Mouse (Mus musculus) frontal cortex, postnatal 25 days (tissue): Measurements from ENCODE around the gene Adam15.

ENCODE experiments used
- DNase-seq, 2 experiments: peaks; one replicate each; pipeline ENCODE4 v3.0.0; 2022; ENCODE audit warnings: low spot score in 2 of 2

Gene Adam15

DNA sequence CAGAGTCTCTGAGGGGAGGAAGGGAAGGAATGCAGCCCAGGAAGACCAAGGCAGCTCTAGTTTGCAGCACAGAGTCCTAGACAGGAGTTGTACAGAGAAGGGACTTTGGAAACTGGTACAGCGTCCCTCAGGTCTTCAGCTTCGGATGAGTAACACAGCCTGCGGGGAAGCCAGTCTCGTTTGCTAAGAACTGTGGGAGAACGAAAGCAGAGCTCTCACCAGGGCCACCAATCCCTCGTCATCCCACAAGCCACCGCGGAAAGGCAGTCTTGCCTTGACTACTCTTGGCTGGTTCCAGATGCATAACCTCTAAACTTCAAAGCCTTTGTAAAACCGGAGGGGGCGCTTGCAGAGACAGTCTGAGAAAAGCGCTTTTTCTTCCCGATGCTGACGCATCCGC lies 50.3 kb downstream of the Adam15 start:
- DNase-seq = no peak

DNA sequence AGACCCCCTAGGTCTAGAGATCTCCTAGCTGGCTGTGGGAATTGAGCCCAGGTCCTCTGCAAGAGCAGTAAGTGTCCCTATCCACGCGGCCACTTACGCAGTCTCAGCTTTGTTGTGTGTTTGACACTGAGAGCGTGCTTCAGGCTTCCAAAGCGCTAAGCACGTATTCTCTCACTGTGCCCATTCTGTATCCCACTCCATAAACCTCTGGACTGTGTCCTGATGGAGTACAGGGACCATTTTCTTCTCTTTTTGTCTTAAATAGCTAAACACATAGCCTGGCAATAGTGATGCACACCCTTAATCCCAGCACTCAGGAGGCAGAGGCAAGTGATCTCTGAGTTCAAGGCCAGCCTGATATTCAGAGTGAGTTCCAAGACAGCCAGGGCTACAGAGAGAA lies 50.9 kb downstream of the Adam15 start:
- DNase-seq = no peak

- DNase-seq = no peak
Observed at GRCm38 (mm10) chr3:89296761-89297396, 52.9 kb downstream of the Adam15 start.

GRCm38 (mm10) chr3:89295685-89296230 lies 54.0 kb downstream of the Adam15 start:
- no peak for DNase-seq

GRCm38 (mm10) chr3:89294195-89294594 lies 55.6 kb downstream of the Adam15 start:
- DNase-seq = no peak

GRCm38 (mm10) chr3:89293247-89293918 lies 56.4 kb downstream of the Adam15 start:
- DNase-seq = no peak

DNA sequence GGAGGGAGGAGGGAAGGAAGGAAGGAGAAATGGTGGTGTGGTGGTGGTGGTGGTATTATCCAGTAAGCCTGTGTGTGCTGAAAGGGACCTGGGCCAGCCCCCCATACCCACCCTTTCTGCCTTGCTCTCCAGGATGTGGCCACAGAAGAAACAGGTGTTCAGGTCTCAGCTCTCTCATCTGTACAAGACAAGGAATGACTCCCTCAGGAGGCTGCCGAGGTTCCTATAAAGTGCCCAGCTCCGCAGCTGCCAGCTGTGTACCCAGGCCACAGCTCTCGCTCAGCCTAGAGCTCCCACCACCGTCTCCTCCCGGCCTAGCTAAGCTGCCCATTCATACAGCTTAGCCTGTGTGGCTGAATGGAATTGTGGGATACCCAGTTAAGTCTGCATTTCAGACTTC lies 57.5 kb downstream of the Adam15 start:
- DNase-seq = no peak

DNA sequence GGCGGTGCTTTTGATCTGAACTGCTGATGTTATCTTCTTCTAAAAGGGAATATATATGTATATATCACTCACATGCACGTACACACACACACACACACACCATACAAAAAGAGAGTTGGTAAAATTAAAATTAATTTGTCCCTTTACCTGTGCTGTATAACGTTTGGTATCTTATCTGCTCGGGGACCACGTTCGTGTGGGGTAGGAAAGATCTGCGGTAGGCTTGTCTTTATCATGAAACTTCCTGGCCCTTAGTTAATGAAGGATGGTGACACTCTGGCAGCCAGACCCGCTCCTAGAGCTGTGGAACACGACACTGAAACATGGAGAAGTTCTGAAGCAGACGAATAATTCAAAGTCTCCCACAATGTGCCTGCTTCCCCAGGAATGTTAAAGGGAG lies 57.9 kb downstream of the Adam15 start:
- no peak for DNase-seq
